Mouse (Mus musculus) embryonic fibroblast, embryonic 13.5 days (primary cell): ENCODE measurements around the gene Gm33543.

Source experiments
- CTCF ChIP-seq: IDR thresholded peaks from 2 replicates; pipeline ENCODE4 v1.5.1; 2011; ENCODE audit warnings: mild to moderate bottlenecking, control low read depth, low read length, moderate library complexity, borderline replicate concordance; ENCODE audit not compliant: insufficient read depth
- POLR2A ChIP-seq: IDR thresholded peaks from 2 replicates; pipeline ENCODE4 v1.6.1; 2011; ENCODE audit warnings: low read depth, mild to moderate bottlenecking, control low read depth, low read length, moderate library complexity

GRCm38 (mm10) chr10:95836530-95837264, 6.0 kb downstream of the Gm33543 start:
- no peak for TF ChIP-seq POLR2A
- TF ChIP-seq CTCF: no peak
